Mouse (Mus musculus) heart, adult 2 months (tissue): Measurements from ENCODE around the gene Xylb.

ENCODE experiments used
- CTCF ChIP-seq: fragments of 200-600 bp; IDR thresholded peaks from 2 replicates; pipeline ENCODE4 v1.8.1; 2022; ENCODE audit warnings: antibody characterized with exemption, mild to moderate bottlenecking, moderate library complexity
- EP300 ChIP-seq: fragments of 200-500 bp; IDR thresholded peaks from 2 replicates; pipeline ENCODE4 v1.6.1; 2011; ENCODE audit warnings: low read depth, low read length, control low read depth; ENCODE audit not compliant: insufficient read depth
- POLR2A ChIP-seq: fragments of 200-500 bp; IDR thresholded peaks from 2 replicates; pipeline ENCODE4 v1.6.1; 2011; ENCODE audit warnings: mild to moderate bottlenecking, low read depth, low read length, control low read depth; ENCODE audit not compliant: insufficient read depth

GRCm38 (mm10) chr9:119342728-119343127 is 14.5 kb upstream of the Xylb start:
- TF ChIP-seq CTCF (no peak), EP300 (no peak), POLR2A (no peak)
